Mouse (Mus musculus) small intestine, adult 2 months (tissue): ENCODE measurements around the gene Procr.

Experiments
- CTCF ChIP-seq: fragments of 200-500 bp; IDR thresholded peaks from 2 replicates; pipeline ENCODE4 v1.5.1; 2012; ENCODE audit warnings: low read depth, mild to moderate bottlenecking, control low read depth, inconsistent platforms, low read length, moderate library complexity, mixed read lengths; ENCODE audit not compliant: insufficient replicate concordance, insufficient read length; ENCODE audit errors: extremely low read depth
- POLR2A ChIP-seq: fragments of 200-500 bp; IDR thresholded peaks from 2 replicates; pipeline ENCODE4 v1.6.1; 2012; ENCODE audit warnings: low read depth, mild to moderate bottlenecking, control low read depth, inconsistent platforms, low read length, moderate library complexity

- no peak for TF ChIP-seq CTCF
- TF ChIP-seq POLR2A, result no peak
Observed at GRCm38 (mm10) chr2:155774261-155774926, 23.5 kb downstream of the Procr start.
